Mouse (Mus musculus): ENCODE data around the gene Ncstn. TPM values are rescaled to one million over a fixed set of nuclear protein-coding genes. Genes with fewer than 3 reads are reported as not detected.

The Ncstn gene
- total RNA-seq, 2 experiments from 2014 or later, result 79.5 to 94.9 TPM

- DNase-seq (ENCODE audit: low spot score in 2 of 2), result no peak
These were observed 377 bp upstream of the Ncstn start for GRCm38 (mm10) chr1:172082899-172083445.

- peak in 1 of 2 experiments; percentile 21 for DNase-seq (ENCODE audit: low spot score in 2 of 2)
These were observed 4.6 kb downstream of the Ncstn start for GRCm38 (mm10) chr1:172077981-172078380.

DNA sequence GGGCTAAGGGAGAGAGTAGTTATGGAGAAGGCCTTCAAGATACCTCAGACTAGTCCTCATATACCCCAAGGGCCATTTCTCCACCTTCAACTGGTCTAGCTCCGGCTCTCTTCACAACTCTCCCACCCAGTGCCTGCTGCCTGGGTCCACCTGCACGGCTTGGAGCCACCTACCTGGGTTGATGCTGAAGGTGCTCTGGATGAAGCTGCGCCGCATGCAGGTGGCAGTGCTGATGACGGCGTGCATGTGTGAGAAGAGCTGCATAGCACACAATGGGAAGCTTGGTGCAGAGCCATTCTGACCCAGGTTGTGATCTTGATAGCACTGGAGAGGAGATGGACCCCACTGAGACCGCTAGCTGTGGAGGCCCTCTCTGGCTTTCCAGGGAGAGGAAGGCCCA is 10.0 kb downstream of the Ncstn start:
- DNase-seq (ENCODE audit: low spot score in 2 of 2), result no peak

GRCm38 (mm10) chr1:172071556-172071955 is 11.0 kb downstream of the Ncstn start:
- DNase-seq (ENCODE audit: low spot score in 2 of 2), result no peak

DNA sequence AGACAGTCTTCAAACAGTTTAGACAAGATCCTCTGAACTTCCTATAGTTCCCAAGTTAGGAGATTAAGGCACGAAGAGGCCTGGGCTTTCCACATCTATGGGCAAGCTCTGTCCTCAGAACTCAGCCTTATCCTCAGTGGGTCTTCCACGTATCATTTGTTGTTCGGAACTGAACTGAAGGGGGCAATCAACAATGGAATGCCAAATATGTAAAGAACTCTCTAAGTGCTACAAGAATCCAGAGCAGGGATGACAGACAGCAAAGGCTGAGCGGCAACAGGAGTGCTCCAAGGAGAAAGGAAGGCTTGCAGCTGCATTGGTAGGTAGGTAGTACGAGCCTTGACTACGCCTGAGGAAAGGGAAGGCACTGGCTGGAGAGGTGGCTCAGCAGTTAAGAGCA is 12.4 kb downstream of the Ncstn start:
- no peak for DNase-seq (ENCODE audit: low spot score in 2 of 2)

DNA sequence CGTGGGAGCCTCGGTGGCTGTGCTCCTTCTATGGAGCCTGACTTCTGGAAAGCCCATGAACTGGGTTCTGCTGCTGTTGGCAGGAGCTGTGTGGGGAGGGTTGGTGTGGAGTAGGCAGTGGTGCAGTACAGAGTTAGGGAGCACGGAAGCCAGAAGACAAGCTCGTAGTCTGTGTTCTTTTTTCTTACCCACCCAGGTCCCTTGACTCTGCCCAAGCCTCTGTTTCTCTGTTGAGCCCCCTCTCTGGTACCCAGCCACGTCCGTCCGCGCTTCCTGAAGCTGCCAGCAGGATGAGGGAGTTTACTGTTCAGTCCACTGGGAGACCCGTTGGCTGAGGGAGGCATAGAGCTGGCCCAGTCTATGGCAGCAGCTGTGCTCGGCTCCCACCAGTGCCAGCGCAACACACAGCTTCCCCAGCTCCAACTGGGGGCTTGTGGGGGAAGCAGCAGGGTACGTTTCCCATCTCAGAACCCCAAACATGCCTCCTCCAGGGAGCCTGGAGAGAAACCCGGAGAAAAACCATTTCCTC is 17.9 kb downstream of the Ncstn start:
- DNase-seq (ENCODE audit: low spot score in 2 of 2), result no peak

DNA sequence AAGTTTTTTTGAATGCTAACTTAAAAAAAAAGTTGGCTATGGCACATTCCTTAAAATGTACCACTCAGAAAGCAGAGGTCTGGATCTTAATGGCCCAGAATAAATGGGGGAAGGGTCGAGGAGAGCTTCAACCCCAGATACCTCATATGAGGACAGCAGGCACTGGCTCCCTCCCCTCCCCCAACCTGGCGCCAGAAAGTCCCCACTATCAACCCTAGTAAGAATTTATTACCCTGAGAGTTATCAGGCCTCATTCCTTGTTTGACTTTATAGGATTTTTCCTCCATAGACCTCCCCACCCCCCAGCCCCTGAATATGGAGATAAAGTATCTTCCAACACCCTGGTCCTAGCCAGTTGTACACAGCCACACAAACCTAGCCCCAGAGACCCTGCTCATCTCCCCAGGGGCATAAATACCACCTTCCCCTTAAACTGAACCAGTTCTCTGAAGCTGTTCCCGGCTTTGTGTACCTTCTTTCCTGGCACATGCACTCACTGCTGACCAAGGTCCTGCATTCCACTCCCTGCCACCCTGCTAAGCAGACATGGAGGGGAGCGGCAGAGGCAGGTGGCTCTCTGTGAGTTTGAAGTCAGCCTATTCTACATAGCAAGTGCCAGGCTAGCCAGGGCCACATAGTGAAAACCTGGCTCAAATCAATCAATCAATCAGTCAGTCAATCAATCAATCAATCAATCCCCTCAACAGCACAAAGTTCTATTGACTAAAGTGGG is 19.1 kb downstream of the Ncstn start:
- DNase-seq (ENCODE audit: low spot score in 2 of 2), result no peak

DNA sequence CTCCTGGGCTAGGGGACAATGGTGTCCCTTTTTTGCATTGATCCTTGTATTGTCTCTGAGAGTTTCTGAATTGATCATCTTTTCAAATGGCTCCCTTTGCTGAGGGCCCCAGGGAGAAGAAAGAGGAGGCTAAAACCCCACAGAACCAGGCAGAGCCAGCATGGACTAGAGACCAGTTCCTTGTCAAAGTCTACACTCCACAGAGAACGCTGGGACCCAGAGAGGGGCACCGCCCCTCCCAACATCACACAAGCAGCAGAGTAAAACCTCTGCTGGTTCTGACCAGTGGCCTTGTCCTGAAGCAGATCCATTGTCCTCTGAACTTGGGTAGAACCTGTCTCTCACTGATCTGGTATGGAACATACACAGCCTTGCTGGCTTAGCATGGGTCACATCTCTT is 20.5 kb downstream of the Ncstn start:
- DNase-seq (ENCODE audit: low spot score in 2 of 2), result no peak

- DNase-seq (ENCODE audit: low spot score in 2 of 2), result no peak
These were observed 21.4 kb downstream of the Ncstn start for GRCm38 (mm10) chr1:172061217-172061616.

DNA sequence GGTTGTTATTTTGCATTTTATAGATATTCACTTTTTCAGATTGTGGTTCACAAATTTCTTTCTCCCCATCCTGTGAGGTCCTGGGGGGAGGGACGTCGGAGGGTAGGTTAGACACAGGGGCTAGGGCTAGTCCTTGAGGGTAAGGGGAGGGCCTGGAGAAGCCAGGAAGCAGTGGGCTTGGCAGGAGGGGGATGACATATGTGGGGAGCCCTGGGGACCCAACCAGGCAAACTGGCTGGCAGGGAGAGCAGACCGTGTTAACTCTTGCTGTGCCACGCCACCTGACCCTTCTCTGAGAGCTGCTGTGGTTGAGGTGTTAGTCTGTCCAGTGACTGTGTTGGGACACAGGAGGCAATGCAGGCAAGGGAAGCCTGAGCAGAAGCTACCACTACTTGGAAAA is 21.9 kb downstream of the Ncstn start:
- DNase-seq (ENCODE audit: low spot score in 2 of 2), result no peak

DNA sequence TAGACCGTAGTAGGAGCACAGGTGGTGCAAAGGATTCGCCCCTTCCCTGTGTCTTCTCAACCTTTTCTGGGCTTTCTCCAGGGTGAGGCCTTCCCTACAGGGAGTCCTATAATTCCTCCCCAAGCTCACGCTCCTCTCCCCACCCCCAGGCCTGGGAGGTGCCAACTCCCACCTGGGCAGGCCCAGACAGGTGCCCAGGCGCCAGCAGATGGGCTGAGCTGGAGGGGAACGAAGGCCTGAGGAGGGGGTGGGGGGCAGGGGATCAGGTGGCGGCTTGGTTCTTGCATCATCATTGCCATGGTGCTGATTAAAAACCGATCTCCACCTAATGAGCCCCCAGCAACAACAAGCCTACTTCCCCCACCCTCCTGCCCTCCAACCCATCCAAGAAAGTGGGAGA is 23.7 kb downstream of the Ncstn start:
- no peak for DNase-seq (ENCODE audit: low spot score in 2 of 2)

DNA sequence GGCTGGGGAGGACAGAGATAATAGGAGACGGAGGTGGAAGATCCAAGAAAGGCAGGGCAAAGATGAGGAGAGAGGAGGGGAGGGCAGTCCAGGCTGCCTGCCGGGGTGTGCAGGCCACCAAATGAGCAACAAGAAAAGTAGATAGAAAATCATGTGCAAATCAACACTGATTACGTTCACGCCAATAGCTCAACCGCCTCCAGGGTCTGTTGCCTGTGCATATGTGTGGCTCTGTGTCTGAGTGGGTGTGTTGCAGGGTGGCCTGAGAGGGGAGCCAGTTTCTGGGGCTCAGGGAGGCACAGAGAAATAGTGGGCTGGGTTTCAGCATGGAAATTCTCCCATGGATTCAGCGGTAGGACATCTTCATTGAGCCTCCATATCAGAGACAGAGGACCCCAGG is 24.3 kb downstream of the Ncstn start:
- no peak for DNase-seq (ENCODE audit: low spot score in 2 of 2)

- DNase-seq (ENCODE audit: low spot score in 2 of 2), result no peak
These were observed 25.1 kb downstream of the Ncstn start, which contains the start of gene Nhlh1 for GRCm38 (mm10) chr1:172057491-172057921. Nhlh1 (minus strand) TSS chr1:172057573.

DNA sequence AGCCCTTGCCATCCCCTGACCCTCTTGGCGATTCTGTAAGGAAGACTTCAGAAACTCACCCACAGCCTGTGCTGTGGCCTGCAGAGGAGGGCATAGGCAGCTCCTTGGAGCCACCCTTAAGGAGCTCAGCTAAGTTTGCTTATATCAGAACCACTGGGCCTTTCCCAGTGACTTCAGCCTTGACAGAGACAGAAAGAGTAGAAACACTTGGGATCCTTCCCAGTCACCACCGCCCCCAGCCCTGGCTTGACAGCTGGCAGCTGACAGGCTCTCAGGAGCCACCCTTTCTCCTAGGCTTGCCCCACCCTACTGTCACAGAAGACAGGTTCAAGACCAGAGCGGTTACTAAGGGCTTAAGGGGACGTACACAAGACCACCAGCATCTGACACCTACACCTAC is 26.3 kb downstream of the Ncstn start:
- DNase-seq (ENCODE audit: low spot score in 2 of 2), result no peak

- DNase-seq (ENCODE audit: low spot score in 2 of 2), result no peak
These were observed 28.8 kb downstream of the Ncstn start for GRCm38 (mm10) chr1:172053541-172054440.

DNA sequence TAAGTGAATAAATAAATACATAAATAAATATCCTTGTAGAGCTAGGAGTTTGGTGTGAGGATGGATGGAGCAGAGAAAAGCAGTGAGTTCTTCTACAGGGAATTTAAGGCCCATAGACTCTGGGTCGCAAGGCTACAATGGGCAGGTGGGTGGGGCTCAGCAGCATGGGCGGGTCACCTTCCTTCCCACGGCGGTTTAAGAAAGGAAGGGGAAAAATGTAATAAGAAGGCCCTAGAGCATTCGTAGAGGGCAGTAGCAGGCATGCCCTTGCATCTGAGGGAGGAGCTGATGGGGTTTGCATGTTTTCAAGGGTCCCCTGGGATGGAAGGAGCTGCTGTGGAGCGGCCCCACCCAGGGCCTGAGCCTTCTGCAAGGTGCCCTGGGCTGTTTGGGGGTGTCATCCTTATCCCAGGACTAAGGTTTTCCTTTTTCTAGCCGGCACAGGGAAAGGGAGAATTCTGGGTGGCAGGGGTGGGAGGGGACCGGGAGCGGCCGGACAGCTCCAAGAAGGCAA is 29.8 kb downstream of the Ncstn start:
- no peak for DNase-seq (ENCODE audit: low spot score in 2 of 2)

- no peak for DNase-seq (ENCODE audit: low spot score in 2 of 2)
These were observed 33.3 kb downstream of the Ncstn start for GRCm38 (mm10) chr1:172049131-172049782.

GRCm38 (mm10) chr1:172048241-172048734 is 34.3 kb downstream of the Ncstn start:
- DNase-seq (ENCODE audit: low spot score in 2 of 2), result no peak

- peak; percentile 58 to 68 for DNase-seq (ENCODE audit: low spot score in 2 of 2)
These were observed 35.7 kb downstream of the Ncstn start for GRCm38 (mm10) chr1:172046938-172047337.

DNA sequence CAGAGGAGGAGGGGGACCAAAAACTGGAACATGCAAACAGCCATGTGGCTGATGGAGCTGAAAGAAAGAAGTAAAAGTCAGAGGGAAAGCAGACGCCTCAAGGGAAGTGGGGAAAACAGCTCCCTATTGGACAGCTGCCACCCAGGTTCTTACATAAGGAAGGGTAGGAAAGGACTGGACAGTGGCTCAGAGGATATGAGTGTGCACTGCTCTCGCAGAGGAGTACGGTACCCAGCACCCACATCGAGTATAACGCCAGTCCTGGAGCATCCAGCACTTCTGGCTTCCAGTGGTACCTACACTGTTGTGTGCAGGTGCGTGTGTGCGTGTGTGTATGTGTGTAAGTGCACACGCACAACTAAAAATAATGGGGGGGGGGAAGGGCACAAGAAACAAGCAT is 36.2 kb downstream of the Ncstn start:
- no peak for DNase-seq (ENCODE audit: low spot score in 2 of 2)

DNA sequence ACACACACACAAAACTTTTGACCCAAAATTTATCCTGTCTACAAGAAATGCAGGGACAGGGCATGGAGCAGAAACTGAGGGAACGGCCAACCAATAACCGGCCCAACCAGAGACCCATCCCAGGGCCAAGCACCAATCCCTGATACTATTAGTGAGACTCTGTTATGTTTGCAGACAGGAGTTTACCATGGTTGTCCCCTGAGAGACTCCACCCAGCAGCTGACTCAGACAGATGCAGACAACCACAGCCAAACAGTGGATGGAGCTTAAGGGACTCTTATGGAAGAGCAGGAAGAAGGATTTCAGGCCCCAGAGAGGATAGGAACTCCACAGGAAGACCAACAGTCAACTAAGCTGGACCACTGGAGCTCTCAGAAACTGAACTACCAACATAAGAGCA is 52.7 kb downstream of the Ncstn start:
- no peak for DNase-seq (ENCODE audit: low spot score in 2 of 2)

Data from adrenal gland, adult 18-20 months (tissue).